Mouse (Mus musculus): ENCODE data around the gene Cntln.

- TF ChIP-seq FOSL1 (IDR thresholded peaks at IDR 0.05; ENCODE audit: insufficient read depth, low read length, poor library complexity, severe bottlenecking) (no peak), CTCF (IDR thresholded peaks at IDR 0.05; ENCODE audit: control insufficient read depth, insufficient read depth, insufficient read length) (no peak)
These were observed 7.8 kb upstream of the Cntln start for GRCm38 (mm10) chr4:84876347-84876746.

Data from C2C12 (cell line).